Mouse (Mus musculus) spleen, postnatal 36 days (tissue): ENCODE results near the gene Bahcc1.

Source experiments
- DNase-seq, 2 experiments: peaks; one replicate each; pipeline ENCODE4 v3.0.0; 2022; ENCODE audit warnings: low spot score in 2 of 2, mixed read lengths in 1 of 2

Gene Bahcc1

GRCm38 (mm10) chr11:120259792-120260768 lies 27.3 kb downstream of the Bahcc1 start:
- DNase-seq, result no peak

GRCm38 (mm10) chr11:120260769-120261150 lies 28.0 kb downstream of the Bahcc1 start:
- no peak for DNase-seq

GRCm38 (mm10) chr11:120261416-120262355 lies 28.9 kb downstream of the Bahcc1 start:
- DNase-seq, result peak; percentile 50 to 57

- DNase-seq, result peak; percentile 51 to 54
These were observed 29.7 kb downstream of the Bahcc1 start for GRCm38 (mm10) chr11:120262356-120262901.

DNA sequence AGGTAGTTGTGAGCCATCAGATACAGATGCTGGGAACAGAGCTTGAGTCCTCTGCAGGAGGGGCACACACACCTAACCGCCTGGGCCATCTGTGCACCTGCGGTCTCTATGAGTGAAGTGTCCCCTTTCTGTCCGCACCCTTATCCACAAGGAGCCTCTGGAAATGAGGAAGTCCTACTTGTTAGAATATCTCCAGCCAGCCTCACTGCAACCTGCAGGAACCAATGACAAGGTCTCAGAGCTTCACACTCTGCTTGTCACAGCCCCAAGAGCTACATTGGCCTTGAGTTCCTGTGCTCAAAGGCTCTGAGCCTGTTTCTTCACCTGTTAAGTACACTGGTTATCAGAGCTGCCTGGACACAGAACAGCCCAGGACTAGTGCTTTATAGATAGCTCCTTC lies 30.4 kb downstream of the Bahcc1 start:
- no peak for DNase-seq

DNA sequence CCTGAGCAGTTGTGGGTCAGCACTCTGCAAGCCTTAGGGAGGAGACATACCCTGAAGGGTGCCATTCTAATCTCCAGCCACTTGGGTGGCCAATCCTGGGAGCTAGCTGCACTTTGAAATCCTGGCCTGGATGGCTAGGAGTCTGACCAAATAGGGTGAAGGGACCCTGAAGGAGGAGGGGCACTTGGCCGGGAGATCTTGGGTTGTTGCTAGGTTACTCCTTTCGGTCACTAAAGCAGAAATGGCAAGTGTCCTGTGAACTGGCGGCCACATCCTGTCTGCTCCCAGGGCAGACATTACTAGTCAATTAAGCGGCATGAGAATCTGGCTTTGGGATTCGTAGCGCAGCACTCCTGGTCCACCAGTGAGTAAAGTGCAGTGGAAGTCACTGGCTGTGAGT lies 31.3 kb downstream of the Bahcc1 start:
- no peak for DNase-seq

- no peak for DNase-seq
These were observed 32.7 kb downstream of the Bahcc1 start for GRCm38 (mm10) chr11:120265458-120265857.

- DNase-seq, result no peak
These were observed 33.6 kb downstream of the Bahcc1 start for GRCm38 (mm10) chr11:120266259-120266758.

DNA sequence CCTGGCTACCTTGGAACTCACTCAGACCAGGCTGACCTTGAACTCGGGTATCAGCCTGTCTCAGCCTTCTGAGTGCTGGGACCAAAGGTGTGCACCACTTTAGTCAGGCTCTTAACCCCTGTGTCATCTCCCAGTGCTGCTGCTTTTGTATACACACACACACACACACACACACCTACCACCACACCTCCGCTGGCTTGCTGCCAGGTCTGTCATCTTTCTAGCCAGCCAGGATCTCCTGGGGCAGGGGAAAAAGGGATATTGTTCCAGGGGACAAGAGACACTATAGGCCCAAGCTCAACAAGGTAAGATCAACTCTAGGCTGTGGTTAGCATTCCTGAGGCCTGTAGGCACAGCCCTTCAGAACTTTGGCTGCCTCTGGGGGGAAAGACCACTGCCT lies 34.5 kb downstream of the Bahcc1 start:
- no peak for DNase-seq

DNA sequence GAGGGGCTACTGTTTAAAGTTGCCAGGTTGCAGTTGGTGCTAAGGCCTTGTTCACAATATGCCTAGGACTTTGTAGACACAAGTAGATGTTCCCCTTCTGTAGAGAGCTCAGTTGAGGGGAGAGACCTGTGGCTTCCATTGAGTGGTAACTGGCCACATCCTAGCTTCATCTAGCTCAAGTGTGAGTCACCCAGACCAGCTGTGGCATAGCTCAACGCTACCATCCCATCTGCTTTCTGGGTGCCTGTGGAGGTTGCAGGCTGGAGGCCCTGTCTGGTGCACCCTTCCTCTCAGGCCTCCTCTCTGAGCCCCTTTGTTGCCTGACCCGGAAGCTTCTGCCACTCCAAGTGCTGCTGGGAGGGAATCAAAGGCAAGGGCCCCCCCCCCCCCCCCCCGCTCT lies 34.9 kb downstream of the Bahcc1 start:
- no peak for DNase-seq

DNA sequence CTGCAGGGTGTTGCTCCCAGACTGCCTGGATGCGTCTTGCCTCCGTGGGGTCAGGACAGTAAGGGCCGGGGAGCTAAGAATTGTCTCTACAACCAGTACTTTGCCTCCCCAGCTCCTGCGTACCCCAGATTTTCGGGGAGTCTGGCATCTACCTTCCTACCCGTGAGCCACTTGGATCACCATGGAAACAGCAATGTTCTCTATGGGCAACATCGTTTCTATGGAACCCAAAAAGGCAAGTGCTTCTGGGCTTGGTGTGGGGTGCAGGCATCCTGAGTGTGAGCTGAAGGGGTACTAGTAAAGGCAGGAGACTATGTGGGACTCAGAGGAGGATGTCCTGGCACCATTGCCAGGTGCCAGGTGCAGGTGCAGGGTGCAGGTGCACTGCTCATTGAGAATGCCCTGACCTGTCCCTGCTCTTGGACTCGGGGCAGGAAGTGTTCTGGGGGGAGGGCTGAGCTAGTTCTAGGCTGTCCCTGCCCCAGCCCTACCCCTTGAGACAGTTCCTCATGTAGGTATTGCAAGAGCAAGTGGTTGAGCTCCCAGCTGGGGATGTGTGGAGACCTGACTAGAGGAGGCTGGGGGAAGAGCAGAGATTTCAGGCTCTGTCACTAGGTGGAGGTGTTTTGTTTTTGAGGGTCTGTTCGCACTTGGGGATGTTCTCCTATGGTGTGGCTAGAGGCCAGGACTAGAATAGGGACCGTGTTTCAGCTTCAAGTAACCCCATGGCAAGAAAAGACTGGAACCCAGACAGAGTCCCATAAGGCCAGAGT lies 35.6 kb downstream of the Bahcc1 start:
- no peak for DNase-seq

DNA sequence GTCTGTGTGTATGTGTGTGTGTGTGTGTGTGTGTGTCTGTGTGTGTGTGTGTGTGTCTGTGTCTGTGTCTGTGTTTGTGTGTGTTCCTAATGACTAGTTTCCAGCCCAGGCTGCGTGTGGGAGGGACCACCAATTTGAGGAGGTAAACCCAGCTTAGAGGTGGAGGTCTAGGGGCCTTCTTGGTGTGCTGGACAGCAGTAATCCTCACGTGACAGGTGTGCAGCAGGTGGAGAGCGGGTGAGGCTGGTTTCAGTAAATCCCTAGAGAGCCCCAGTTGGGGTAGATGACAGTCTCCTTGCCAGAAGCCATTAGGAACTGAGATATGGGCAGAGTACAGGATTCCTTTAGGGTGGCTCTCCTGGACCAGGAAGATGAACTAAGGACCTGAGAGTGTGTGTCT lies 36.3 kb downstream of the Bahcc1 start:
- DNase-seq, result no peak

GRCm38 (mm10) chr11:120269498-120270104 lies 36.9 kb downstream of the Bahcc1 start:
- no peak for DNase-seq

- DNase-seq, result no peak
These were observed 46.6 kb downstream of the Bahcc1 start for GRCm38 (mm10) chr11:120279335-120279734.

- no peak for DNase-seq
These were observed 47.6 kb downstream of the Bahcc1 start for GRCm38 (mm10) chr11:120280281-120280773.

GRCm38 (mm10) chr11:120280774-120281173 lies 48.0 kb downstream of the Bahcc1 start:
- DNase-seq, result no peak

DNA sequence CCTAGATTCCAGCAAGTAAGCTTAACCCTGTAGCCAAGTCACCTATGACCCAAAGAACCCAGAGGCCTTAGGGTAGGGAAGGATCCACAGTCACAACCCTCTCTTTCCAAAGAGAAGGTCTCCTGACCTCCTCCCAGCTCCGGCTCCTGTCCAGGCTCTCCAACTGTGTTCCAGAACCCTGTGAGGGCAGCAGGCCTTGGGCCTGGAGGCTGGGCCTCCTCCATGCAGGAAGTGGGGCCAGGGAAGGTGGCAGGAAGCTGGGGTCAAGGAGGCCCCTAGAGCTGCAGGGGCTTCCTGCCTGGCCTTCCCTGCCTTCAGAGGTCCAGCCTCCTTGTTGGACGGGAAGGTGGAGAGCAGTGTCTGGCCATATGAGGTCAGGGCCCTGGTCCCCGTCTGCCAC lies 48.5 kb downstream of the Bahcc1 start:
- DNase-seq, result peak; percentile 22 to 26

DNA sequence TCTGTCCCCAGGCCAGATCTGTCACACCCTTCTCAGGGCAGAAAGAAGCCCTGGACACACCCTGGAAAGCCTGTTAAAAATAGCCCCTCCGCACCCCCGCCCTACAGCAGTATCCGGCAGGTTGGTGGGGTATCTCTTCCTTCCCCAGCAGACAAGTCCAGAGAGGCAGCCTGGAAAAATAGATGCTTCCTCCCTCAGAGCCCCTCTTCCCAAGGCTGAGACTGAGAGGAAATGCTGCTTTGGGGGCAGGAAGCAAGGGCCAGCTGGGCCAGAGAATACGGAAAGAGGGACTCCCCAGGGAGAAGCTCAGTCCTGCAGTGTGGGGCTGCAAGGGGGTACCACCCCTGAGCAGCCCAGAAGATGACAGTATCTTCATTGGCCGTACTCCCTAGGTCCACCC lies 50.8 kb downstream of the Bahcc1 start:
- no peak for DNase-seq

GRCm38 (mm10) chr11:120289644-120290043 lies 56.9 kb downstream of the Bahcc1 start:
- DNase-seq, result no peak

GRCm38 (mm10) chr11:120290266-120290665 lies 57.5 kb downstream of the Bahcc1 start:
- no peak for DNase-seq
